Mouse (Mus musculus) neutrophil, adult 5-6 weeks (primary cell): ENCODE measurements around the gene Gm49336. TPM values are rescaled to one million over a fixed set of nuclear protein-coding genes. Genes with fewer than 3 reads are reported as not detected.

Experiments
- ATAC-seq: fragments of 151-379, 151-347 bp; 2 replicates; pipeline ENCODE4 v1.8.0; 2017; ENCODE audit warnings: mild to moderate bottlenecking, moderate TSS enrichment; ENCODE audit not compliant: insufficient number of reproducible peaks, poor library complexity, low FRiP score, severe bottlenecking; ENCODE audit errors: extremely low read depth
- total RNA-seq: library from RNA; stranded (forward); fragments of 200-1000 nt; gene quantifications from 2 replicates; pipeline ENCODE4 v1.2.3, GENCODE M21; 2017

Gene Gm49336
- 58.7 and 61.6 TPM in 2 replicates for total RNA-seq

DNA sequence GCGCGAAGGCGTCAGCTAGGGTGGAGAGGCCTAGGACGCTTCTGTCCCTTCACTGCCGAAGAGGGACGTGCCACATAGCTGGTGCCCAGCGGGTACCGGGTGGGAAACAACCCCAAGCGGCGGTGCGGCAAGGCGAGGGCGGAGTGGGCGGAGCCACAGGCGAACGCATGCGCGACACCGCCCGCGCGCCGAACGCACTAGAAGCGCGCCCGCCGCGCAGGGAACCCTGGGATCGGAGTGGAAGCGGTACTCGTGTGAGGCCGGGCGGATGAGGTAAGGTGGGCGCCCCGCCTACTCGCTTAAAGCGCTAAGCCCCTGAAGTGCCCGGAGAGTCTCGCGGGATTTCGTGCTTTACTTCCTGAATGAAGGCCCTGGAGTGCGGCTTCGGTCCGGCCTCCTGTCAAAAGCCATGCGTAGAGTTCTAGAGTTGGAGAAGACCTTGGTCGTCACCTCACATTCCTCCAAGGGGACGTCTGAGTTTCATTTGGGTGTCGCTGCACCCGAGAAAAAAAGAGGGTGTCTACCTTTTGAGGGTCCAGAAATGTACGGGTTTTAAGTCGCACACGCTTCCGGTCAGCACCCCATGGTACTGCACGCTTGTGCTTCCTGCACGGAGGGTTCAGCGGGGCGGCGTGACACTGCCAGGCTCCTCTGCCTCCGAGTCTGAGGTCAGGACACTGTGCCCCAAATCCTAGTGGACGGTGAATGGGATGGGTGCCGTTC is at the start of gene Gm49336, which contains the start of gene Nupl1:
TSS of gene Gm49336 (minus strand) at position 227 of the 723 bp plus-strand sequence.
TSS of gene Nupl1 (minus strand) at position 151 of the 723 bp plus-strand sequence.
- ATAC-seq: peak; percentile 99

DNA sequence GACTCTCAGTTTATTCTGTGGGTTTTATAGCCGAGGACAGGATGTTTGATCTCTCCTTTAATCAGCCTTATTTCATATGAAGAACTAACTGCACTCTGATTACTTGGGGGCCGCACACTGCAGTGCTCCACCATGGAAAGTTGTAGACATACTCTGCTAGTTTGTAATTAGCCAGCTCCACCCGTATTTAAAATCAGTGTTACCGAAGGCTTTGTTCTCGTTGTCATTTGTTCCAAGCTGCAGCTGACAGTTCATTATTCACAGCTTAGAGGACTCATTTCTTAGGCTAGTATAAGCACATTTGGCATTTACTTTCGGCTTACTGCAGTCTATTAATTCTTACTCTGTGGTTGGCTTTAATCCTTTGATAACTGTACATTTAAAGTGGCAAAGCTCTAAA is 49.7 kb upstream of the Gm49336 start:
- ATAC-seq: no peak

DNA sequence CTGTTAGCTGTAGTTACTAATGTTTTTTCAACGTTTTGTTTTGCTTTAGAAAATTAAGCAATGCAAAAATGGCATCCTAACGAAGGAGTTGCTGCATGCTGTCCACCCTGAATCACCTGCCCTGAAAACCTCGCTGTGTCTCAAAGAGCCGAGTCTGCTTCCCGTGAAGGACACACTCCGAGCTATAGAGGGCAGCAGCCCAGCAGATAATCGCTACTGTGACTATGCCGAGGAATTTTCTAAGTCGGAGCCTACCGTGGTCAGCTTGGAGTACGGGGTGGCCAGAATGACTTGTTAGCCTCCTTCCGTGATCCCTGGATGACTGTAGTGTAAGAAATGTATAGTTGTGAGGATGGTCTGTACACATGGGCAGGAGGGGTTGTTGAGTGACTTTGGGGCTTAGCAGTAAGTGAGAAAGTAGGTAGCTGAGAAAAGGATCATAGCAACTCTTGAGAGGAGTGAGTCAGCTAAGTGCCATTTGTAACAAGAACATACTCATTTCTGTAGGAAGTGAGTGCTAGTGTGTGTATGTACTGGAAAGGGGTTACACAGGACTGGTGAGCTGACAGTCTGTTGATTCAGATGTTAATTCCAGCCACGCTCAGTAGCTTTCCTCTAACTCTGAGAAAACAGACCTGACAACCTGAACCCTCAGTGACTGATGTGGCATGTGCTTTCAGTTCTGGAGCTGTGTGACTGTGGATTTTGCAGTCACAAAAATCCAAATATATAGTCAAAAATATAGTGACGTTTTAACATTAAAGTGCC is 49.1 kb upstream of the Gm49336 start:
- ATAC-seq: no peak

DNA sequence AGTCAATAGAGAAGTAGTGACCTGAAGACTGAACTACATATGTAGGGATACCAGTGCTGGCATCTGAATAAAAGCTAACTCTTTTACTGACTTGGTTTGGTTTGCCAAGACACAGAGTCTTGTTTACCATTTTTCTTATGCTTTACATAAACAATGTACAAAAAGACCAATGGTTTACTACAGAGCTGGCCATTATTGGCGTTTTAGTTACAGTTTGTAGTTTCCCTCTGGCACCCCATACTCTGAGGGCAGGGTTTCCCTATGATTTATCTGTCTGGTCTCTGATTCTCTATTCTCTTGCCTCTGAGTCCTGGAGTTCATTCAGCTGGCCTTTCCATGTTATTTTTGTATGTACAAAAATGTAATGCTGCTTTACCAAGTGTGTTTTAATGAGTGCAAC is 44.2 kb upstream of the Gm49336 start:
- ATAC-seq: no peak

DNA sequence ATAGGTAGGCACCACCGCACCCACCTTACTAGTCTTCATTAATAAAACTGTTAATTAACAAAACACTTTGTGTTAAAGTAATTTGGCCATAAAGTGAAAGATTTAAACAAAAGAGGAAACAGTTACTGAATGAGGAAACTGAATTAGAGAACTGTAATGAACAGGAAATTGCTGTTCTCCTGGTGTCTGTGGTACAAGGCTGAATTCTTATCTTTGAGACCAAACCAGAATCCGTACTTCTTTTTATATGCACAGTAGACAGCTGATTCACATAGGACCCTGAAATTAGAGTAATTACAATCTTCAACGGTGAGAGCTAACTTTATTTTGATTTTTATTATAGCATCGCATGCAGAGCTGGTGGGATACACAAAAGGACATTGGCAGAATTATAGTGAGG is 39.1 kb upstream of the Gm49336 start:
- peak; percentile 39; the same call in 1 of the 2 replicates for ATAC-seq

DNA sequence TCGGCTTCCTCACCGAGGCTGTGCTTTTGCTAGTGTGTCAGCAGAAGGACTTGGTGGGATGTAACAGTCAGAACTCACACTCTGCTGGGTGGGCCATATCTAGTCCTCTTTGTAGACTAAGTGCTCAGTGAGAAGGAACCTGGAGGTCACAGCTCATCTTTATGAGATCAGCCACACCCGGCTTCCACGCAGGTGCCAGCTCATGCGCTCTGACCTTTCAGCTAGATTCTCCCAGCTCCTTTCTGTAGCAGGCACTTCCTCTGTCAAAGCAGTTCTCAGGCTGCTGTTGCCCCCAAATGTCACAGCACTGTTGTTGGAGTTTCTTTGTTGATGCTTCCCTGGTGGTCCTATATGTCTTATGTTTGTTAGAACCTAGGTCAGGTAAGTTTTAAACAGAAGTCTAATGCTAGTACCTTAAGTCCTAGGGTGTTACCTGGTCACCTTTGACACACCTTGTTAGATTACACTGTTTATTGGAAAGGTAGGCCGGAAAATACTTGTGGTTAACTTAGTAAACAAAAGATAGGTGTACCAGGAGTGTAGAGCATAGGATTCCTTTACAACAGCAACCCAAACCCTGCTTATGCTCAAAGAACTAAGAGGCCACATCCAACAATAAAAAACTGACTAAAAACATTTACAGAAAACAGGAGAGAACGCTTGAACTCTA is 35.0 kb upstream of the Gm49336 start:
- ATAC-seq: no peak

DNA sequence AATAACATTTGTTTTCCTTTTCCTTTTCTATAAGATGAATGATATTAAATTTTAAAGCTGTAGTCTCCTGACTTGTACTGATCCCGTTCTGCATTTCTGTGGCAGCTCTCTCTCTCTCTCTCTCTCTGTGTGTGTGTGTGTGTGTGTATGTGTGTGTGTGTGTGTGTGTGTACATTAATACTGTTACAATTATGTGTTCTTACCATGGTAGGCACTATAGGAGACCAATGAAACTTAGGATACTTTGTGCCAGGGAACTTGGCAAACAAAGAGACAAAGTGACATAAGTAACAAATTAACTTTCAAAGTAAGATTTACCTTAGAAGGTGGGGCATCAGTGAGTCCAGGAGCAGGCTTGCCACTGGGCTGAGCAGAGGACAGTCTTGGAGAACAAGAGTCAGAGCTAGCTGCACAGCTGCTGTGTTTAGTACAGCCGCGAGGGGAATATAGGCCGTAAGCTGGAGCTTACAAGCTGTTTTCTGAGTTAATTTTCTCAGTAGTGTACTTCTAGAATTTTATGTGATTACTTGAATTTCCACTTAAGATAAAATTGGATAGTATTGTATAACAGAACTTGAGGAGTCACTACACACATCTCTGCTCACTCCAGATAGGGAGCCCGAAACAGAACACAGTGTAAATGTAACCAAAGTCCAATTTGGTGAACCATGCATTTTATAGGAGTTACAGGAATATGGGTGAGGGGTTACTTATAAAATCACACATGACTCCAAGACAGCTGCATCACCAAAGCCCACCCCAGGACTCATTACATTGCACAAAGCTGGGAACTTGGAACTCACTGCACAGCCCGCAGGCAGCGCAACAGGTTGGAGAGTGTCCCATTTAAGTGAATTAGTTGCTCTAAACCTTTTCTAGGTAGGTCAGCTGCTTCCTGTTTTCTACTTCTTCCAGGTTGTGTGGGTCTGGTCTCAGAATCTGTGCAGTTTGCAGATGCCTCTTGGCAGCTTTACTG is 24.3 kb upstream of the Gm49336 start:
- ATAC-seq: no peak

DNA sequence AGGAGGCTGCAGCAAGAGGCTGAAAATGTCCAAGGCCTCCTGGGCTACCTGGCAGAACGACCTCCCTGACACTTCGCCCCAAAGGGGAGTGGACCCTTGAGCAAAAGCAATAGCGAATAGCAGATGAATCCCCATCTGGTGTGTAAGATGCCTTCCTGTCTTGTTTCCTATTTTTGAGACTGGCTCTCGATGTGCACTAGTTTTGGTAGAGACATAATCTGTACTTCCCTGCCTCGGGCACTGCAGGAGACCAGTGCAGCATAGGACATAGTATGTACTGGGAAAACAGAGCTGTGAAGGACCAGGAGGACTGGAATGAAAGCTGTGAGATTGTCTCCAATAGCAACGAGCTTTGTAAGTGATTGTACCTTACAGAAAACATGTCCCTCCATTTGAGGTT is 22.0 kb upstream of the Gm49336 start:
- ATAC-seq: no peak

DNA sequence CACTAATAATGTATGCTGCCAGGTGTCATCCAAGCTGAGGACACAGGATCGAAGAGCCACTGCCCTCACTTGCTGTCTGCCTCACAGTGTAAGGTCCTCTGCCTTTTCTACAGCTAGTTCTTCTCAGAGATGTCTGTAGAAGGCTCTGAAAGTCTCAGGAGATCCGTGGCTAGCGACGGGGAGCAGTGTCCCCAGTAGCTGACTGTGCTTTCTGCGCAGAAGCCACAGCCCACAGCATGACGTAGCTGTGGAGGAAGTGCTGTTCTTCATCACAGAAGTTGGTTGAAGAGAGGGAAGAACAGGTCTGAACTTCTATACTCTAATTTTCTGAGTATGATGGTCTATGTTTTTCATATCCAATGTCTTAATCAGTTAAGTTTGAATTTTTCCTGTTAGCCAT is 18.0 kb upstream of the Gm49336 start:
- ATAC-seq: peak; percentile 60

DNA sequence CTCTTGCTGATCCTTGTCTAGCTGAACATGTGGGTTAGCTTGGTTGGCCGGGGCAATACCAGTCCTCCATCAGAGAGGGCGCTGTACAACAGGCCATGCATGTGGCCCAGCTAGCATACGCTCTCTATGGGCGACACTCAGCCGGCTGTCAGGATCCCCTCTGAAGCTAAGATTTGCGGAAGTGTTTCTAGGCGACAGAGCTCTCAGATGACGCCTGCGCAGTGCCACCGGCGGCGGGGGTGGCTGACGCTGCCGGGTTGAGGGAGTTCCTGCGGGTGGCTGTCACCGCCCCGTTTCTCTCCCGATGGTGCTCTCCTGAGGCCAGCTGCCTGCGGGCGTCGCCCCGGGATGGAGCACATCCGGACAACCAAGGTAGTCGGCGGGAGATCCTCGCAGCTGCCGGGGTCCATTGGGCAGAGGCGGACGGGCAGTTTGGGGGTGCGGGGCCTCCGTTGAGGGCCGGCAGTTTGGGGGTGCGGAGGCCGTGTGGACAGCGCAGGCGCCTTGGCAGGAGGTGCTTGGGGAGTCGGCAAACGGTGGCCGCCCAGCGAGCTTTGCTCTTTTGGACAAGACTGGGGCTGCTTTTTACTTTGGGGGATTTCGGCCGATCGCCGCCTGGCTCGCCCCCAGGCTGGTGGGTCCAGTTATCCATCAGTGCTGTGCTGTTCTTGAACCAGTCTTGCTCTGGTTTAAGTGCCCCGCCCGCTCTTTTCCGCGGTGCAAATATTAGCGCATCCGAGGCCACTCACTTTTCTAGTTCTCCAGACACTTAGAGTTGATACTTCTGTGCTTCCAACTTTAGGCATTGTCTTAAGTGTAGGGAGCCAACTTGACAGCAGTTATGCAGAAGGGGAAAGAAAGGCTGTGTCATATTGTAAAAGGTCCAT is 13.9 kb upstream of the Gm49336 start, which contains the start of gene Mtmr6:
TSS of gene Mtmr6 (plus strand) at position 239 of the 887 bp plus-strand sequence.
- peak; percentile 98 for ATAC-seq

DNA sequence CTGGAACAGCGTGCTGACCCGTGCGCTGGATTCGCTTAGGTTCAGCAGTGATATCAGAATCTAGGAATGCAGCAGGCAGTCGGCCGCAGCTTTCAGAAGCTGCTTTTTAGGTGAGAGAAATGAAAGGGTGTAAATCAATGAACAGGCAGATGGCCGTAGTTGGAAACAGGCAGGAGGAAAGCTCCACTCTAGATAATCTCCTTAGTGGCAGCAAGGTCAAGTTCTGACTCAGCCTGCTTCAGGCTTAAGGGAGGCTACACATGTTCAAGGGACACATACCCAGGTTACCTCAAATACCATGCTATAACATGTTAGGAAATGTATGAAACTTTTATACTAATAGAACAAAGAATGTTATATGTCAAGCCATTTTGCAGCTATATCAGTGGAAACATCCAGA is 11.0 kb upstream of the Gm49336 start:
- ATAC-seq: no peak

DNA sequence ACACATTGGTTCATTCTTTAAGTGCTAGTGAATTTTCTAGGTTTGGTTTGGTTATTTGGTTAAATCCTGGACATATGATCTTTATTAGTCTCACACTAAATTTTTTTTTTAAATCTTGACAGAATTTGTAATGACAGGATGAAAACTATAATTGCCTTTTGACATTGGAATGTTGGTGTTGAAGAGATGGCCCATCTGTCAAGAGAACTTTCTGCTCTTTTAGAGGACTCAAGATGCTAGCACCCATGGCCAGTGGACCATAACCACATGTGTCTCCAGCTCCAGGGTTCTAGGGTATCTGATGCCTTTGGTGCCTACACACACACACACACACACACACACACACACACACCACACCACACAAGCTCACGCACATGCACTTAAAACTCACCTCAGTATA is 6.5 kb upstream of the Gm49336 start:
- no peak for ATAC-seq

DNA sequence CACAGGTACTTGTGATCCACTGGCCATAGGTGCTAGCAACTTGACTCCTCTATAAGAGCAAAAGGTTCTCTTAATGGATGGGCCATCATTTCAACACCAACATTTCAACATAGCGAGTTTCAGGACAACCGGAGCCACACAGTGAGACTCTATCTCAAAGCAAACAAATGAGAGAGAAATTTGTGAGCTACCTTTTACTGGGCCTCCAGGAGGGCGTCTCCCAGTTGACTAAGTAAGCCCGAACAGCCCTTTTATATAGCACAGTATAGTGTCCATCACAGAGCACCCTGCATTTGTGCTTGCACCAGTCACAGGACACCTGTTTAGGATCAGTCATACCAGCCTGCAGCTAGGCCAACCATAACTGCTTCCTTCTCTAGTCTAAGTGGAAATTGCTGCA is 5.8 kb upstream of the Gm49336 start:
- ATAC-seq: no peak

DNA sequence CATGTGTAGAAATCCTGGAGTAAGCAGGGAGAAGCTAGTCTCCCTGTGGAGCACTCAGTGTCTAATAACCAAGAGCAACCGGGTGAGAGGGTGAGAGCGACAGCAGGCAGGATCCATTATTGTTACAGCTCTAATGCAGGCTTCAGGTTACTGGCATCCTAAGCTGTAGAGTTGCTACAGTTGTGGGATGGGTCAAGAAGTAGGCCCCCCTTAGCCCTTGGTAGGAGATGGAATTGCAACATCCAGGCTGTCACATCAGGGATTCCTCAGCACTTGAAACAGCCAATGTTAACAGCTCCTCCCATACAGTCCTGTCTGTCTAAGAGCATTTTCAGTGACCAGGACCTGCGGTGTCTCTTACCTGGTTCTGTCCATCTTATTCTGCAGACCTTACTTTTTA is 5.0 kb upstream of the Gm49336 start:
- ATAC-seq: no peak

DNA sequence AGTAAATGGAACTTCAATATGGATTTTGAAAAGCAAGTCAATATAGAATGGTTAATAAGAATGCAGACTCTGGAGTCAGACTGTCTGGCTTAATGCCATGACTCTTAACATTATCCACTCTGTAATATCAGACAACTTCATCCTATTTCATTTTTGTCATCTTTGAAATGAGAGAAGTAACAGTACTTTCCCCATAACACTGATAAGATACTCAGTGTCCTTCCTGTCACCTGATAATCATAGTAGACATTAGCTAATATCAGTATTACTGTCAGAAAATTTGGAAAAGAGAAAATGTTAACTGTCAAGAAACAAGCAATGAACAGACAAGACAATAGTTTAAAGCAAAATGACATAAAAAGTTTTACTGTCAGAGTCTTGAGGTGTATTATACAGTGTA is 3.5 kb upstream of the Gm49336 start:
- ATAC-seq: no peak

DNA sequence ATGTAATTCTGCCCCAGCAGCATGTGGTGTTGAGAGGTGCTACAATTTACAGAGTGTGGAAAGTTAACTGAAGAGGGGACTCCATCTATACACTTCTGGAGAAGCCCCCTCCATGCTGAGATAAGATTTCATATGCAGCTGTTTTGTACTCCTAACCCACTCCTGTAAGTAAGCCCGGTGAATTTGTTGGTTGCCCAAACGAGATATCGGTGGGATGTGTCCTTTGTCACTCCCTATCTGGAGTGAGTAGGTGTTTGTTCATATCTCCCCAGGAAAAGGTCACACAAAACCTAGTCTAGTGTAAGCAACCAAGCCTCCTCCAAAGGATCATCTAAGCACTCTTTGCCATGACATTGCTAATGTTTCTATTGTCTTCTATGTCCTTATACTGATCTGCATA is 2.2 kb upstream of the Gm49336 start:
- no peak for ATAC-seq

DNA sequence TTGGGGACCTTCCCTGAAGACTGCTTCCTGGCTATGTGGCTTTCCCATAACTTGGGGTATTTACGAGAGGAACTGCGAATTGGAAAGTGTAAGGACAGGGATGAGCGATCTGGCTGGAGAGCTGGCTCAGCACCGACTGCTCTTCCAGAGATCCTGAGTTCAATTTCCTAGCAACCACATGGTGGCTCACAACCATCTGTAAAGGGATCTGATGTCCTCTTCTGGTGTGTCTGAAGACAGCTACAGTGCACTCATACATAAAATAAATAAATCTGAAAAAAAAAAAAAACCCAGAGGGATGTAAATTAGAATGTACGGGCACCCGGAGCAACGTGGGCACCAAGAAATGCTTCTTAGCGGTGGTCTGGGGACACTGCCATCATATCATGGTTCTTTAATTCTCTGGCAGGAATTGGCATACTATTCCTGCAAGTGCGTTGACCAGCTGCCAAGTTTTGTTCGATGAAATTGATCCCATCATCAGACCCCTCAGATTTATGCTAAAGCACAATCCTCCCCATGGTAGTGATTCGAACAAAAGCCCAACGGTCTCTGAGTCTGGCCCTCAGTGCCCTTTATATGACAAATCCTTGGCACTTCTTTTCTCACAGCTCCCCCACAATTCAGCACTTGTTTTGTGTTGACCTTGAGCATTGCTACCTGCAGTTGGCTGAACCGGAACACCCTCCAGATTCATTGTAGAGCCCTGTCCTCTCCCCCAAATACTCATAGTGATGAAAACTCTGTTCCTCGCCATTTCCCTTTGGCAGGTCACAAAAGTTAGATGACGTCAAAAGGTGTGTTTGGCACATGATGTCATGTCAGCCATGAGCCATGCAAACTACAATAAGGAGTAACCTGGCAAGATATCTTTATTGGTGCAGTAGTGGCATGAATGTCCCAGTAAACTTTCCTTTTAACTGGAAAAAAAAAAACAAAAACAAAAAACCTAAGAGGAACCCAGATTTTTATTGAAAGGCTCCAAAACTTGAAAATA is 995 bp upstream of the Gm49336 start:
- no peak for ATAC-seq
